Mouse (Mus musculus): Measurements from ENCODE around the gene Trabd. TPM values are rescaled to one million over a fixed set of nuclear protein-coding genes. Genes with fewer than 3 reads are reported as not detected.

Gene Trabd
- total and polyA plus RNA-seq, 2 experiments from 2014 or later, result 46.7 to 59.2 TPM

GRCm38 (mm10) chr15:89059161-89059931 lies 15.6 kb upstream of the Trabd start, which contains the start of gene Panx2:
TSS of gene Panx2 (plus strand) at chr15:89059734.
- WGBS, result under 1% methylated on average over 56 of the region's 57 CpGs
- TF ChIP-seq CTCF (IDR thresholded peaks at IDR 0.05; ENCODE audit: low read depth), result no peak
- TF ChIP-seq EP300 (IDR thresholded peaks at IDR 0.05; ENCODE audit: low read depth), result no peak
- Histone ChIP-seq H3K36me3 (replicated peaks; ENCODE audit: control insufficient read depth, insufficient read depth, low read length) (peaks cover 9% of the 10 kb centered on the region), H3K9ac (replicated peaks; ENCODE audit: low read depth, low read length) (peak within 1 kb of the TSS; percentile 66), H3K4me3 (ENCODE audit: low read depth, low read length) (peak within 1 kb of the TSS; percentile 68), H3K4me1 (ENCODE audit: control insufficient read depth, insufficient read depth) (peaks cover 4% of the 10 kb centered on the region; the same call in 1 of the 2 replicates), H3K4me2 (ENCODE audit: low read depth, low read length) (peak within 1 kb of the TSS; percentile 99), H3K27me3 (ENCODE audit: control insufficient read depth, insufficient read depth, low read length) (peaks cover 27% of the 10 kb centered on the region), H3K9me3 (replicated peaks; ENCODE audit: control insufficient read depth, low read length) (no peaks in the 10 kb centered on the region), H3K27ac (ENCODE audit: low read depth) (no peak within 1 kb of the TSS)
- ATAC-seq (ENCODE audit: insufficient read depth, low read depth), result 0 out of 2 replicates have a peak, but pooled peaks have one; percentile 18
- DNase-seq (ENCODE audit: low spot score), result no peak

GRCm38 (mm10) chr15:89060032-89060681 lies 14.8 kb upstream of the Trabd start:
- H3K4me2 ChIP-seq (ENCODE audit: low read depth, low read length), result peak overlapping the region; percentile 99
- H3K27me3 ChIP-seq (ENCODE audit: control insufficient read depth, insufficient read depth, low read length), result peaks cover 27% of the 10 kb centered on the region
- WGBS, result 4% methylated on average over 32 of the region's 48 CpGs
- DNase-seq (ENCODE audit: low spot score) (no peak), ATAC-seq (ENCODE audit: insufficient read depth, low read depth) (peak; percentile 44; the same call in 1 of the 2 replicates)
- H3K4me1 ChIP-seq (ENCODE audit: control insufficient read depth, insufficient read depth), result peaks cover 4% of the 10 kb centered on the region; the same call in 1 of the 2 replicates
- peak overlapping the region; percentile 68 for H3K4me3 ChIP-seq (ENCODE audit: low read depth, low read length)
- peaks cover 2% of the 10 kb centered on the region for H3K36me3 ChIP-seq (replicated peaks; ENCODE audit: control insufficient read depth, insufficient read depth, low read length)
- H3K9me3 ChIP-seq (replicated peaks; ENCODE audit: control insufficient read depth, low read length), result no peaks in the 10 kb centered on the region
- no peak for TF ChIP-seq CTCF (IDR thresholded peaks at IDR 0.05; ENCODE audit: low read depth)
- no peak for TF ChIP-seq EP300 (IDR thresholded peaks at IDR 0.05; ENCODE audit: low read depth)
- no peak overlapping the region for H3K27ac ChIP-seq (ENCODE audit: low read depth)
- peak overlapping the region; percentile 66 for H3K9ac ChIP-seq (replicated peaks; ENCODE audit: low read depth, low read length)

GRCm38 (mm10) chr15:89060811-89061460 lies 14.0 kb upstream of the Trabd start:
- H3K27me3 ChIP-seq (ENCODE audit: control insufficient read depth, insufficient read depth, low read length), result peaks cover 27% of the 10 kb centered on the region

GRCm38 (mm10) chr15:89061761-89062517 lies 13.0 kb upstream of the Trabd start:
- 89% methylated on average over 6 of the region's 6 CpGs for WGBS
- no peak for DNase-seq (ENCODE audit: low spot score)
- H3K27me3 ChIP-seq (ENCODE audit: control insufficient read depth, insufficient read depth, low read length), result peaks cover 34% of the 10 kb centered on the region

More at GRCm38 (mm10) chr15:89060811-89061460, 14.0 kb upstream of the Trabd start:
- Histone ChIP-seq H3K36me3 (replicated peaks; ENCODE audit: control insufficient read depth, insufficient read depth, low read length) (no peaks in the 10 kb centered on the region; the same call in 1 of the 2 replicates), H3K9ac (replicated peaks; ENCODE audit: low read depth, low read length) (no peak overlapping the region), H3K9me3 (replicated peaks; ENCODE audit: control insufficient read depth, low read length) (no peaks in the 10 kb centered on the region), H3K4me2 (ENCODE audit: low read depth, low read length) (no peak overlapping the region), H3K4me1 (ENCODE audit: control insufficient read depth, insufficient read depth) (peaks cover 4% of the 10 kb centered on the region; the same call in 1 of the 2 replicates), H3K4me3 (ENCODE audit: low read depth, low read length) (no peak overlapping the region), H3K27ac (ENCODE audit: low read depth) (no peak overlapping the region)
- 92% methylated on average over 12 of the region's 12 CpGs for WGBS
- no peak for TF ChIP-seq CTCF (IDR thresholded peaks at IDR 0.05; ENCODE audit: low read depth)
- TF ChIP-seq EP300 (IDR thresholded peaks at IDR 0.05; ENCODE audit: low read depth), result no peak
- DNase-seq (ENCODE audit: low spot score) (no peak), ATAC-seq (ENCODE audit: insufficient read depth, low read depth) (no peak)

GRCm38 (mm10) chr15:89062518-89062910 lies 12.4 kb upstream of the Trabd start:
- H3K9ac ChIP-seq (replicated peaks; ENCODE audit: low read depth, low read length), result no peak overlapping the region
- no peak overlapping the region for H3K4me2 ChIP-seq (ENCODE audit: low read depth, low read length)
- TF ChIP-seq EP300 (IDR thresholded peaks at IDR 0.05; ENCODE audit: low read depth) (no peak), CTCF (IDR thresholded peaks at IDR 0.05; ENCODE audit: low read depth) (no peak)
- H3K9me3 ChIP-seq (replicated peaks; ENCODE audit: control insufficient read depth, low read length), result no peaks in the 10 kb centered on the region
- WGBS, result 82% methylated on average over 5 of the region's 5 CpGs
- H3K4me1 ChIP-seq (ENCODE audit: control insufficient read depth, insufficient read depth), result peaks cover 4% of the 10 kb centered on the region; the same call in 1 of the 2 replicates
- DNase-seq (ENCODE audit: low spot score), result no peak
- H3K27ac ChIP-seq (ENCODE audit: low read depth), result no peak overlapping the region
- H3K27me3 ChIP-seq (ENCODE audit: control insufficient read depth, insufficient read depth, low read length), result peaks cover 38% of the 10 kb centered on the region
- no peaks in the 10 kb centered on the region for H3K36me3 ChIP-seq (replicated peaks; ENCODE audit: control insufficient read depth, insufficient read depth, low read length)
- ATAC-seq (ENCODE audit: insufficient read depth, low read depth), result no peak
- H3K4me3 ChIP-seq (ENCODE audit: low read depth, low read length), result no peak overlapping the region

More at GRCm38 (mm10) chr15:89061761-89062517, 13.0 kb upstream of the Trabd start:
- ATAC-seq (ENCODE audit: insufficient read depth, low read depth), result no peak
- no peak for TF ChIP-seq CTCF (IDR thresholded peaks at IDR 0.05; ENCODE audit: low read depth)
- TF ChIP-seq EP300 (IDR thresholded peaks at IDR 0.05; ENCODE audit: low read depth), result no peak
- H3K4me2 ChIP-seq (ENCODE audit: low read depth, low read length), result no peak overlapping the region
- H3K36me3 ChIP-seq (replicated peaks; ENCODE audit: control insufficient read depth, insufficient read depth, low read length), result no peaks in the 10 kb centered on the region
- no peaks in the 10 kb centered on the region for H3K9me3 ChIP-seq (replicated peaks; ENCODE audit: control insufficient read depth, low read length)
- H3K4me1 ChIP-seq (ENCODE audit: control insufficient read depth, insufficient read depth), result peaks cover 4% of the 10 kb centered on the region; the same call in 1 of the 2 replicates
- no peak overlapping the region for H3K9ac ChIP-seq (replicated peaks; ENCODE audit: low read depth, low read length)
- H3K27ac ChIP-seq (ENCODE audit: low read depth), result no peak overlapping the region
- no peak overlapping the region for H3K4me3 ChIP-seq (ENCODE audit: low read depth, low read length)

Data from heart, postnatal 0 days (tissue).